Mouse (Mus musculus) stomach, embryonic 14.5 days (tissue): Measurements from ENCODE around the gene Haus8. TPM values are rescaled to one million over a fixed set of nuclear protein-coding genes. Genes with fewer than 3 reads are reported as not detected.
"Not testable (repeated sequence)": the region's sequence is repeated elsewhere in the genome, so short reads cannot be mapped to it uniquely, and the experiment has no call there.

Experiments
- ATAC-seq: fragments of 200-750 bp; cut with Nextera tagmentation; 2 replicates; pipeline ENCODE4 v1.8.0; 2017; ENCODE audit warnings: low read depth, moderate TSS enrichment; ENCODE audit not compliant: insufficient number of reproducible peaks, insufficient read depth, low FRiP score
- H3K27ac ChIP-seq: fragments of 300-500 bp; sonication (generic); 2 replicates; pipeline ENCODE4 v1.5.1; 2014; ENCODE audit warnings: mild to moderate bottlenecking, low read length, moderate library complexity, mixed read lengths
- H3K27me3 ChIP-seq: fragments of 300-500 bp; sonication (generic); 2 replicates; pipeline ENCODE4 v1.6.1; 2014; ENCODE audit warnings: low read length, control low read depth, mixed read lengths; ENCODE audit not compliant: control insufficient read depth, insufficient read depth
- H3K36me3 ChIP-seq: fragments of 300-500 bp; sonication (generic); 2 replicates; pipeline ENCODE4 v1.6.1; 2014; ENCODE audit warnings: mild to moderate bottlenecking, control low read depth, low read length, moderate library complexity, mixed read lengths; ENCODE audit not compliant: control insufficient read depth, insufficient read depth
- H3K4me1 ChIP-seq: fragments of 300-500 bp; sonication (generic); 2 replicates; pipeline ENCODE4 v1.6.1; 2014; ENCODE audit warnings: low read length, control low read depth, mixed read lengths; ENCODE audit not compliant: control insufficient read depth, insufficient read depth
- H3K4me2 ChIP-seq: fragments of 300-500 bp; sonication (generic); replicated peaks from 2 replicates; pipeline ENCODE4 v1.6.1; 2014; ENCODE audit warnings: low read depth, low read length, control low read depth
- H3K4me3 ChIP-seq: fragments of 300-500 bp; sonication (generic); 2 replicates; pipeline ENCODE4 v1.5.1; 2014; ENCODE audit warnings: low read depth, low read length, control low read depth
- H3K9ac ChIP-seq: fragments of 300-500 bp; sonication (generic); replicated peaks from 2 replicates; pipeline ENCODE4 v1.6.1; 2014; ENCODE audit warnings: low read depth, mild to moderate bottlenecking, control low read depth, low read length, moderate library complexity, mixed read lengths
- H3K9me3 ChIP-seq: fragments of 300-500 bp; sonication (generic); 2 replicates; pipeline ENCODE4 v1.6.1; 2016; ENCODE audit warnings: low read depth, low read length, control low read depth; ENCODE audit not compliant: control insufficient read depth
- WGBS: fragments of 180-500 bp; shearing (Covaris S2); extraction: QIAGEN DNeasy Blood & Tissue Kit; methylation state at CpG from one replicate; pipeline ENCODE4 v1.1.7; 2014; 5-methylcytosine and 5-hydroxymethylcytosine counted together
- polyA plus RNA-seq: library from polyadenylated mRNA; unstranded; fragments of >200 nt; fragmentation: Nextera tagmentation; extraction: Ambion mirVana; gene quantifications from 2 replicates; pipeline ENCODE4 v1.2.1, GENCODE M21; 2014

The Haus8 gene
- polyA plus RNA-seq, 1 experiment from 2014 or later = 53.7 TPM

DNA sequence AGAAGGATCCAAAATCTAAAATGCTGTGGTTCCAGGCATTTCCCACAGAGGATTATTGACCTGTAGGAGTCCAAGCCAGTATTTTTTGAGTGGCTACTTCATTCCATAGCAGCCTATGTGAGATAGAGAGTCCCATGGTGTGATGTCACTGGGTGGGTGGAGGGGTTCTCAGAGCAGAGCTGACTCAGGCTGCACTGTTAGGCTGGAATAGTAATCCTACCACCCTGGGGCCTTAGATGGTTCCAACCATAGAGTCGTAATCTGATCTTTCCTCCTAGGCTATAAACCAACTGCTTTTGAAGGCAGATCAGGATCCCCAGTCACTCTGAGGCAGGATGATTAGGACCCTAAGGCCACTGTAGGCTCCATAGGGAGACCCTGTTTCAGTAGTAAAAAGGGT, 6.7 kb upstream of the Haus8 start:
- not testable (repeated sequence) for H3K9me3 ChIP-seq, H3K36me3 ChIP-seq, H3K4me3 ChIP-seq, H3K4me2 ChIP-seq, H3K4me1 ChIP-seq, H3K9ac ChIP-seq, H3K27ac ChIP-seq, ATAC-seq, H3K27me3 ChIP-seq
- WGBS = 81% methylated on average over 1 of the region's 1 CpGs

DNA sequence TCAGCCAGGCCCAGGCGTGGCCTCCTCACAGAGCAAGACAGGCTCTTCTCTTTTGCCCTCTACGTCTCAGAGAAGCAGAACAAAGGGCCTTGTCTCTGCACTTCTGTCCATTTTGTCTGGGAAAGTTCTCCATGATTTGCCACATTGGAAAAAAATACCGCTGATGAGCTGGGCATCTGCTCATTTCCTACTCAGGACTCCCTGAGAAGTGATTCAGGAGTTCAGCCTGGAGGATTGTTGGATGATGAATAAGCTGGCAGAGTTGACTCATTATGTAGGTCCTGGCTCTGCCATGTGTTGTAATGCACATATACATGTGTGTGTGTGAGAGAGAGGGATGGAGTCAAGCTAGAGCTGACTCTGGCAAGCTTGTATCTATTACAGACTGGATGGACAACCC, 3.4 kb upstream of the Haus8 start:
- Histone ChIP-seq H3K9ac (no peak overlapping the region), H3K4me1 (peaks cover 10% of the 10 kb centered on the region), H3K4me2 (no peak overlapping the region), H3K9me3 (no peaks in the 10 kb centered on the region), H3K27me3 (no peaks in the 10 kb centered on the region), H3K27ac (no peak overlapping the region), H3K36me3 (no peaks in the 10 kb centered on the region), H3K4me3 (no peak overlapping the region)
- 83% methylated on average over 3 of the region's 3 CpGs for WGBS
- ATAC-seq = no peak

DNA sequence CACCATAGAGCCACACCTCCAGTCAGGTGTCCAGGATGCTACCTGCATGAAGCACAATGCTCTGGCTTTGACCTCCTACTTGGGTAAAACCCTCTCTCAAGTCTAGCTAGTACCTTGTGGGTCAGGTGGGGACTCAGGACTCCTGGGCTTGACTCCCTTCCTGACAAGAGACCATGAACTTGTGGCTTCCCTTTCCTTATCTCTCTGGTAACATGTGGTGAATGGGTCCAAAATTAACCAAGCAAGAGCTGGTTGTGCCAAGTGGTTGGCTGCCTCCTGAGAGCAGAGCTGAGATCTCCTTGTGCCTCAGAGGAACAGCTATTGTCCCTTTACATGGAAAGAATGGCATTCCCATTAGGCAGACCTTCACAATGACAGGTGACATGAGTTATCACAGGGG, 1.7 kb upstream of the Haus8 start:
- Histone ChIP-seq H3K9me3 (no peaks in the 10 kb centered on the region), H3K4me3 (no peak overlapping the region), H3K9ac (no peak overlapping the region), H3K36me3 (no peaks in the 10 kb centered on the region), H3K27me3 (no peaks in the 10 kb centered on the region), H3K27ac (no peak overlapping the region), H3K4me2 (no peak overlapping the region), H3K4me1 (peaks cover 10% of the 10 kb centered on the region)
- ATAC-seq = no peak

DNA sequence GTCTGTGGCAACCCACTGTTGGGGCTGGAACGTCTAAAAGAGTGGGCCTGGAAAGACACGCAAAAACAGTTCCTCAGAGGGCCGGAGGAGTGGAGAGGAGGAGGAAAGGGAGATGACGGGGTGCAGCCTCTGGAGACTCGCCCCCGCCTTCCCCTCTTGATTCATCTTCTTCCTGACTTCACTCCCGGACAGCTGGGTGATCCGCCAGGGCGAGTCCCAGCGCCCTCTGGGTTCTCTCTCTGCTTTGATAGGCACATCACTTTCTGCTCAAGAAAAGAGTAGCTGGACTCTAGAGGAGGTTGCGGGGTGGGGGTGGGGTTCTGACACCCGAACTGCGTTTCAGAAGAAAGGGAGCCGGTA, 397 bp upstream of the Haus8 start:
- Histone ChIP-seq H3K4me3 (peak overlapping the region; percentile 73), H3K36me3 (no peaks in the 10 kb centered on the region), H3K9ac (peak overlapping the region; percentile 60), H3K27ac (peak overlapping the region; percentile 74; the same call in 1 of the 2 replicates), H3K27me3 (no peaks in the 10 kb centered on the region), H3K9me3 (no peaks in the 10 kb centered on the region), H3K4me2 (peak overlapping the region; percentile 63), H3K4me1 (peaks cover 10% of the 10 kb centered on the region)
- ATAC-seq = no peak
- 0% methylated on average over 12 of the region's 14 CpGs for WGBS

DNA sequence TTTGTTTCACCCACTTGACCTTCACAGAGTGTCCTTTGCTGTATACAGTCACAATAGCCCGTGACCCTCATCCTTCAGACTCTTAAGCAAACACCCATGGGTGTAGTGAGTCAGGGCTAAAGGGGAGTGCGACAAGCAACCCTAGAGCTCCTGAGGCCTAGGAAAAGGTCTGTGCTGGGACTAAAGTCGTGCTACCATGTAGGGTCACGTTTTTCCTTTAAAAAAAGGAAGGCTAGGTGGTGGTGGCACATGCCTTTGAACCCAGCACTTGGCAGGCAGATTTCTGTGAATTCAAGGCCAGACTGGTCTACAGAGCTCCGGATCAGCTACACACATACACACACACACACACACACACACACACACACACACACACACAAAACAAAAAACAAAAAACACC, 1.1 kb downstream of the Haus8 start:
- WGBS = 16% methylated on average over 5 of the region's 5 CpGs
- peak overlapping the region; percentile 56; the same call in 1 of the 2 replicates for H3K9ac ChIP-seq
- no peaks in the 10 kb centered on the region for H3K9me3 ChIP-seq
- no peak for ATAC-seq
- H3K4me2 ChIP-seq = peak overlapping the region; percentile 55
- peak overlapping the region; percentile 73 for H3K4me3 ChIP-seq
- no peaks in the 10 kb centered on the region for H3K27me3 ChIP-seq
- H3K36me3 ChIP-seq = no peaks in the 10 kb centered on the region
- H3K4me1 ChIP-seq = peaks cover 10% of the 10 kb centered on the region
- peak overlapping the region; percentile 81 for H3K27ac ChIP-seq

DNA sequence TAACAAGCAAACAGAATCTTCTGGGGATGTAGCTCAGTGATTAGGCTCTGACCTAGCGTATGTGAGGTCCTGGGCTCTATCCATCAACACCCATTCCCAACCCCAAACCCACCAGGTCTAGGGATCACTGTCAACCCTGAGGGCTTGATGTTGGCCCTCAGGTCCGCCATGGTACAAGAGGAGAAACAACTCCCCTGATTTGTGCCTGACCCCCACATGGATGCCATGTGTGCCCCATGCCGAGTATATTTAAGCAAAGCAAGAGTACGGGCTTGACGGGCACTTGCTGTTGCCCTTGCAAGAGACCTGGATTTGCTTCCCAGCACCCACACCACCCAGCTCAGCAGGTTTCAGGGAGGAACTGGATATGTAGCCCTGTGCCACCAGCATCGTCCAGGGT, 4.4 kb downstream of the Haus8 start:
- H3K9me3 ChIP-seq, H3K4me3 ChIP-seq, ATAC-seq, H3K27me3 ChIP-seq, H3K4me2 ChIP-seq, H3K4me1 ChIP-seq, H3K27ac ChIP-seq, H3K9ac ChIP-seq, H3K36me3 ChIP-seq: not testable (repeated sequence)
- WGBS = 98% methylated on average over 5 of the region's 6 CpGs

DNA sequence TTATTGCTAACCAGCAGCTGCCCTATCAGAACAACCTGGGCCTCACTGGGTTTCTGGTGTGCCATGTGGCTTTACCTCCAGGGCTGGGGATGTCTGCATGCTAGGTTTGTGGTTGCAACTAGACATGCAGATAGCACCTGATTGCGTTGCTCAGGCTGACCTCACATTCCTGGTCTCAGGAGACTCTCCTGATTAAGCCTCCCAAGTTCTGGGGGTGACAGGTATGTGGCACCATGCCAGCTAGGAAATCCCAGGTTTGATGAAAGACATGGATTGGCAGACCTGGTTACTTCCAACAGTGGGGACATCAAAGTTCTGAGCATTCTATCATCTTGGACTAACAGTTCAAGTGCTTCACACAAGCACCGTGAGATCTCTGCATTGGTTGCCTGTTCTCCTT, 5.0 kb downstream of the Haus8 start:
- Histone ChIP-seq H3K36me3 (no peaks in the 10 kb centered on the region), H3K27me3 (no peaks in the 10 kb centered on the region), H3K9me3 (no peaks in the 10 kb centered on the region), H3K4me1 (no peaks in the 10 kb centered on the region; the same call in 1 of the 2 replicates), H3K27ac (no peak overlapping the region), H3K4me3 (no peak overlapping the region), H3K9ac (no peak overlapping the region), H3K4me2 (no peak overlapping the region)
- WGBS = 100% methylated on average over 2 of the region's 2 CpGs
- no peak for ATAC-seq

DNA sequence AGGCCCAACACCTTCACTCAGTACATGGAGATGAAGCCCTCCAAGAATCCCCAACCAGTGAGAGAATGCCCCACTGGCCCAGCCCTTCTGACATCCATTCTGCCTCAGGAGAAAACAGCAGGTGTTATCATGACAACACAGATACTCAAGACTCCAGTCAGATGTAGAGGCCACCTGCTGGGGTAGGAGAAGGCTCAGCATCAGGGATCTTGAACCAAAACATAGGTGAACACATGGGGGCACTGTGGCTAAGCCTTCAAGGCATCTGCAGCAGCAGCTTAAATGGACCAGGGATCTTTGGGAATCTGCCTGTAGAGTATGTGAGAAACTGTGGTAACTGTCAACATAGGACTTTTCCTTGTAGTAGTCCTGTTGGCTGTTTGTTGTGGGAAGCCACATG, 11.5 kb downstream of the Haus8 start:
- Histone ChIP-seq H3K9me3 (no peaks in the 10 kb centered on the region), H3K27ac (no peak overlapping the region), H3K27me3 (no peaks in the 10 kb centered on the region), H3K4me2 (no peak overlapping the region), H3K4me3 (no peak overlapping the region), H3K36me3 (no peaks in the 10 kb centered on the region), H3K4me1 (no peaks in the 10 kb centered on the region), H3K9ac (no peak overlapping the region)
- no peak for ATAC-seq

DNA sequence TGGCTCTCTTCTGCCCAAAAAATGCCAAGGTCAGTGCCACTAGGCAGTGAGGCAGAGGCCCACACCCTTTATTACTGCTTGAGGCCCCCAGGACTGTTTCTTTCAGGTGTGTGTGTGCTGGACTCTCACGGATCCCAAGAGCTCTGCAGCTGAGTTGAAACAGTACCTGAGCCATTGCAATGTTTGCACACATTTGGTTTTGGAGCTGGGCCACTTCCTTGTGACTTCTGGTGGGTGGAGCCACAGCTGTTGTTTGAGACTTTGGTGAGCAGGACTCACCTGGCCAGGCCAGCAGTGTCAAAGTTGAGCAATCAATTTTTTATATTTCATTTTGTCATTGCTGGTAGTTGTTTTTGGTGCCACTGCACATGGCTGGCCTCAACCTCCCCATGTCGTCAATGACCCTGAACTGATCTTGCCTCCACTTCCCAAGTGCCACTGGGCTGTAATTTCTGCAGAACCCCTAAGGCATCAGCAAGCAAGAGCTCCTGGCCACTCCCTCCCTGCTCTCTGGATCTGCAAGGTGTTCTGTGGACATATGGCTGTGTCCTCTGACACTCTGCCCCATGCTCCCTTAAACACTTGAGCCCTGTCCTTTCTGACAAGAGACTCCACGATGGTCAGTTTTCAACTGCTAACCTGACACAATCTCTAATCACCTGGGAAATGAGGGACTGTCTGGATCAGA, 16.0 kb downstream of the Haus8 start:
- H3K4me2 ChIP-seq = no peak overlapping the region
- H3K27me3 ChIP-seq = no peaks in the 10 kb centered on the region
- no peak overlapping the region for H3K4me3 ChIP-seq
- ATAC-seq = no peak
- no peak overlapping the region for H3K9ac ChIP-seq
- H3K27ac ChIP-seq = no peak overlapping the region
- H3K36me3 ChIP-seq = peaks cover 4% of the 10 kb centered on the region; the same call in 1 of the 2 replicates
- no peaks in the 10 kb centered on the region for H3K9me3 ChIP-seq
- 83% methylated on average over 3 of the region's 3 CpGs for WGBS
- no peaks in the 10 kb centered on the region for H3K4me1 ChIP-seq
